Mouse (Mus musculus) heart, postnatal 14 days (tissue): ENCODE data around the gene Klhl32. TPM values are rescaled to one million over a fixed set of nuclear protein-coding genes. Genes with fewer than 3 reads are reported as not detected.

ENCODE experiments used
- DNase-seq, 2 experiments: peaks; one replicate each; pipeline ENCODE4 v3.0.0; 2021 to 2022
- intact Hi-C: fragments of 180-260 bp; cut with DNase I; formaldehyde crosslinking; loops from one replicate; pipeline ENCODE4 v1.15.1; 2025
- total RNA-seq, 2 experiments: library from RNA; stranded (reverse); gene quantifications; 2 replicates each; pipeline ENCODE4 v1.2.3; 2021

Klhl32 gene
- total RNA-seq, 2 experiments from 2014 or later: 0.88 TPM

- DNase-seq: no peak
Measured at GRCm38 (mm10) chr4:24568989-24569556, 281.9 kb downstream of the Klhl32 start.

GRCm38 (mm10) chr4:24568026-24568425 is 282.9 kb downstream of the Klhl32 start:
- DNase-seq: no peak
- intact Hi-C loops: no loop called here

More at GRCm38 (mm10) chr4:24568989-24569556, 281.9 kb downstream of the Klhl32 start:
- intact Hi-C loops: no loop called here

Other genes starting within 250 kb of the Klhl32 start
- 10 to 100 TPM; 63.7 to 64.0 TPM for gene Ndufaf4, start 47.0 kb upstream of the Klhl32 start, total RNA-seq
- 1 to 10 TPM; 1.8 to 2.2 TPM for gene Gpr63, start 115.3 kb upstream of the Klhl32 start, total RNA-seq